Mouse (Mus musculus): Measurements from ENCODE around the gene Spaca4. TPM values are rescaled to one million over a fixed set of nuclear protein-coding genes. Genes with fewer than 3 reads are reported as not detected.

Gene Spaca4
- total and polyA plus RNA-seq, 3 experiments, result not detected

GRCm38 (mm10) chr7:45697894-45698293 is 27.7 kb downstream of the Spaca4 start:
- in situ Hi-C loops (cut with MboI; ENCODE audit: low pct_ligation_motif_present, low pct_unique_long_range_greater_than_20kb, low sequenced_read_pairs) (no loop called here), dilution Hi-C loops (cut with MboI; ENCODE audit: extremely low pct_ligation_motif_present, extremely low pct_unique_long_range_greater_than_20kb, low sequenced_read_pairs) (no loop called here)
- Histone ChIP-seq H3K36me3 (replicated peaks in 1 of 2; ENCODE audit: control insufficient read depth in 1 of 2, insufficient read depth in 1 of 2, low read length in 1 of 2) (no peaks in the 10 kb centered on the region), H3K27ac (ENCODE audit: insufficient read depth, low read depth) (no peak overlapping the region), H3K4me1 (ENCODE audit: control insufficient read depth in 1 of 2, insufficient read depth in 2 of 2) (peaks cover 8 to 58% of the 10 kb centered on the region in 2 experiments; a peak in 3 of 4 replicates), H3K9me3 (replicated peaks; ENCODE audit: low read length) (no peaks in the 10 kb centered on the region), H3K27me3 (replicated peaks) (no peaks in the 10 kb centered on the region), H3K9ac (ENCODE audit: insufficient read depth, low read depth) (no peak overlapping the region), H3K4me3 (replicated peaks in 1 of 3; ENCODE audit: low read depth in 2 of 3, low read length in 2 of 3, poor library complexity in 1 of 3) (no peak overlapping the region), H3K4me2 (ENCODE audit: insufficient read depth, low read depth, poor library complexity, severe bottlenecking) (no peak overlapping the region), H3K79me2 (replicated peaks; ENCODE audit: control insufficient read depth, extremely low read depth, insufficient read depth, poor library complexity, severe bottlenecking) (no peaks in the 10 kb centered on the region)
- TF ChIP-seq POLR2A (IDR thresholded peaks at IDR 0.05; ENCODE audit: low read depth, low read length) (no peak), RAD21 (IDR thresholded peaks at IDR 0.05; ENCODE audit: low read depth, low read length) (no peak), ZC3H11A (IDR thresholded peaks at IDR 0.05; ENCODE audit: low read depth, low read length) (no peak), ETS1 (conservative IDR thresholded peaks at IDR 0.05; ENCODE audit: low read depth, low read length) (no peak), SMC3 (IDR thresholded peaks at IDR 0.05; ENCODE audit: low read depth, low read length) (no peak), MAZ (IDR thresholded peaks at IDR 0.05; ENCODE audit: low read depth, low read length) (no peak), IRF4 (IDR thresholded peaks at IDR 0.05; ENCODE audit: low read depth, low read length) (no peak), TCF12 (IDR thresholded peaks at IDR 0.05; ENCODE audit: low read depth, low read length) (no peak), CTCF (conservative IDR thresholded peaks at IDR 0.05 in 1 of 2, IDR thresholded peaks at IDR 0.05 in 1 of 2; ENCODE audit: low read depth in 2 of 2, low read length in 2 of 2) (no peak), MYC (IDR thresholded peaks at IDR 0.05; ENCODE audit: low read depth, low read length) (no peak), UBTF (IDR thresholded peaks at IDR 0.05; ENCODE audit: low read depth, low read length) (no peak), EP300 (IDR thresholded peaks at IDR 0.05; ENCODE audit: low read length) (no peak), MXI1 (IDR thresholded peaks at IDR 0.05; ENCODE audit: low read depth, low read length) (no peak), POLR2AphosphoS2 (IDR thresholded peaks at IDR 0.05; ENCODE audit: low read depth, low read length) (no peak), ZKSCAN1 (IDR thresholded peaks at IDR 0.05; ENCODE audit: borderline replicate concordance, low read depth, low read length) (no peak), JUND (conservative IDR thresholded peaks at IDR 0.05; ENCODE audit: low read depth, low read length) (no peak), MAX (IDR thresholded peaks at IDR 0.05; ENCODE audit: low read length) (no peak), KAT2A (IDR thresholded peaks at IDR 0.05; ENCODE audit: insufficient replicate concordance, low read length) (no peak), TBP (conservative IDR thresholded peaks at IDR 0.05; ENCODE audit: low read depth, low read length) (no peak), JUN (IDR thresholded peaks at IDR 0.05; ENCODE audit: insufficient read depth, low read depth, low read length) (no peak)
- no peak for DNase-seq (ENCODE audit: extremely low read depth)

GRCm38 (mm10) chr7:45695098-45695497 is 30.5 kb downstream of the Spaca4 start:
- Histone ChIP-seq H3K36me3 (replicated peaks in 1 of 2; ENCODE audit: control insufficient read depth in 1 of 2, insufficient read depth in 1 of 2, low read length in 1 of 2) (no peaks in the 10 kb centered on the region), H3K27ac (ENCODE audit: insufficient read depth, low read depth) (no peak overlapping the region), H3K4me3 (replicated peaks in 1 of 3; ENCODE audit: low read depth in 2 of 3, low read length in 2 of 3, poor library complexity in 1 of 3) (no peak overlapping the region), H3K4me2 (ENCODE audit: insufficient read depth, low read depth, poor library complexity, severe bottlenecking) (no peak overlapping the region), H3K9ac (ENCODE audit: insufficient read depth, low read depth) (no peak overlapping the region), H3K4me1 (ENCODE audit: control insufficient read depth in 1 of 2, insufficient read depth in 2 of 2) (peaks cover 17 to 59% of the 10 kb centered on the region in 2 experiments), H3K79me2 (replicated peaks; ENCODE audit: control insufficient read depth, extremely low read depth, insufficient read depth, poor library complexity, severe bottlenecking) (no peaks in the 10 kb centered on the region), H3K9me3 (replicated peaks; ENCODE audit: low read length) (no peaks in the 10 kb centered on the region), H3K27me3 (replicated peaks) (no peaks in the 10 kb centered on the region)
- dilution Hi-C loops (cut with MboI; ENCODE audit: extremely low pct_ligation_motif_present, extremely low pct_unique_long_range_greater_than_20kb, low sequenced_read_pairs), result no loop called here
- no peak for DNase-seq (ENCODE audit: extremely low read depth)
- TF ChIP-seq MAZ (IDR thresholded peaks at IDR 0.05; ENCODE audit: low read depth, low read length) (0 out of 2 replicates have a peak, but pooled peaks have one; percentile 36), RCOR1 (conservative IDR thresholded peaks at IDR 0.05; ENCODE audit: low read depth, low read length) (no peak), EP300 (IDR thresholded peaks at IDR 0.05; ENCODE audit: low read length) (no peak)
- in situ Hi-C loops (cut with MboI; ENCODE audit: low pct_ligation_motif_present, low pct_unique_long_range_greater_than_20kb, low sequenced_read_pairs), result no loop called here

All from CH12.LX (cell line).